Mouse (Mus musculus) E14TG2a.4 (cell line): Measurements from ENCODE around the gene Fanci.

Source experiments
- CTCF ChIP-seq: conservative IDR thresholded peaks from 2 replicates; pipeline ENCODE4 v1.5.1; 2014; ENCODE audit warnings: low read length
- NANOG ChIP-seq: IDR thresholded peaks from 2 replicates; pipeline ENCODE4 v1.6.1; 2014; ENCODE audit warnings: borderline replicate concordance, low read length, mixed read lengths

- no peak for TF ChIP-seq CTCF
- no peak for TF ChIP-seq NANOG
Observed at GRCm38 (mm10) chr7:79368664-79369063, 23.1 kb upstream of the Fanci start.
